Mouse (Mus musculus) E14TG2a.4 (cell line): Measurements from ENCODE around the gene Tceal9.

ENCODE experiments used
- CTCF ChIP-seq: conservative IDR thresholded peaks from 2 replicates; pipeline ENCODE4 v1.5.1; 2014; ENCODE audit warnings: low read length
- NANOG ChIP-seq: IDR thresholded peaks from 2 replicates; pipeline ENCODE4 v1.6.1; 2014; ENCODE audit warnings: borderline replicate concordance, low read length, mixed read lengths
- POU5F1 ChIP-seq: IDR thresholded peaks from 2 replicates; pipeline ENCODE4 v1.6.1; 2014; ENCODE audit warnings: low read length, borderline replicate concordance

DNA sequence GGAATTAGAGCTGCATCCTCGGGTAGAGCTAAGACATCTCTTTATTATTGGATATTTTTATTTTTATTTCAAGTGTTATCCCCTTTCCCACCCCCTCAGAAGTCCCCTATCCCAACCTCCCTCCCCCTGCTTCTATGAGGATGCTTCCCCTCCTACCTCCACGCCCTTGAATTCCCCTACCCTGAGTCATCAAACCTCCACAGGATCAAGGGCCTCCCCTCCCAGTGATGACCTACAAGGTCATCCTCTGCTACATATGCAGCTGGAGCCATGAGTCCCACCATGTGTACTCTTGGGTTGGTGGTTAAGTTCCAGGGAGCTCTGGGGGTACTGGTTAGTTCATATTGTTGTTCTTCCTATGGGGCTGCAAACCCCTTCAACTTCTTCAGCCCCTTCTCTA is 31.5 kb upstream of the Tceal9 start:
- no peak for TF ChIP-seq CTCF
- TF ChIP-seq POU5F1 = no peak
- TF ChIP-seq NANOG = no peak
